Mouse (Mus musculus) liver, adult 2 months (tissue): ENCODE data around the gene Tnip3. TPM values are rescaled to one million over a fixed set of nuclear protein-coding genes. Genes with fewer than 3 reads are reported as not detected.

Source experiments
- DNase-seq: peaks from one replicate; pipeline ENCODE4 v3.0.0-alpha.2; 2011; ENCODE audit warnings: low read depth, low spot score; ENCODE audit errors: extremely low read depth
- H3K27ac ChIP-seq: fragments of 200-500 bp; replicated peaks from 2 replicates; pipeline ENCODE4 v1.5.1; 2012; ENCODE audit warnings: low read depth, mild to moderate bottlenecking, control low read depth, inconsistent platforms, low read length; ENCODE audit not compliant: insufficient read depth
- H3K27me3 ChIP-seq: fragments of 200-500 bp; 2 replicates; pipeline ENCODE4 v1.6.1; 2012; ENCODE audit warnings: mild to moderate bottlenecking, moderate library complexity, low read length, inconsistent platforms; ENCODE audit not compliant: control insufficient read depth, insufficient read depth
- H3K36me3 ChIP-seq: fragments of 200-500 bp; 2 replicates; pipeline ENCODE4 v1.6.1; 2012; ENCODE audit warnings: low read length, inconsistent platforms; ENCODE audit not compliant: control insufficient read depth, insufficient read depth
- H3K4me1 ChIP-seq: fragments of 200-500 bp; 2 replicates; pipeline ENCODE4 v1.6.1; 2011; ENCODE audit warnings: low read length; ENCODE audit not compliant: control insufficient read depth, insufficient read depth
- H3K4me3 ChIP-seq: fragments of 200-500 bp; 2 replicates; pipeline ENCODE4 v1.5.1; 2011; ENCODE audit warnings: low read depth, mild to moderate bottlenecking, control low read depth, low read length, moderate library complexity; ENCODE audit not compliant: insufficient read depth
- H3K79me2 ChIP-seq: fragments of 200-500 bp; 2 replicates; pipeline ENCODE4 v1.6.1; 2012; ENCODE audit warnings: inconsistent platforms, mild to moderate bottlenecking, low read length, moderate library complexity; ENCODE audit not compliant: control insufficient read depth, insufficient read depth
- H3K9ac ChIP-seq: fragments of 200-500 bp; 2 replicates; pipeline ENCODE4 v1.6.1; 2012; ENCODE audit warnings: low read depth, mild to moderate bottlenecking, control low read depth, inconsistent platforms, low read length
- CTCF ChIP-seq: fragments of 200-500 bp; IDR thresholded peaks from 2 replicates; pipeline ENCODE4 v1.5.1; 2011; ENCODE audit warnings: low read depth, low read length, control low read depth
- POLR2A ChIP-seq: fragments of 200-500 bp; IDR thresholded peaks from 2 replicates; pipeline ENCODE4 v1.6.1; 2011; ENCODE audit warnings: low read length, control low read depth; ENCODE audit not compliant: insufficient read depth; ENCODE audit errors: extremely low read depth
- WGBS: fragments of 180-500 bp; shearing (Covaris S2); methylation state at CpG from one replicate; pipeline ENCODE4 v1.1.7; 2018; 5-methylcytosine and 5-hydroxymethylcytosine counted together
- polyA plus RNA-seq: library from polyadenylated mRNA; depleted of rRNA; stranded (reverse); fragments of >200 nt; gene quantifications from 2 replicates; pipeline ENCODE4 v1.2.3, GENCODE M21; 2012
- total RNA-seq: library from RNA; depleted of rRNA; stranded (reverse); fragments of >200 nt; gene quantifications from 2 replicates; pipeline ENCODE4 v1.2.3, GENCODE M21; 2014

Tnip3 gene
- total and polyA plus RNA-seq, 2 experiments: 0.09 TPM; not detected in 1

DNA sequence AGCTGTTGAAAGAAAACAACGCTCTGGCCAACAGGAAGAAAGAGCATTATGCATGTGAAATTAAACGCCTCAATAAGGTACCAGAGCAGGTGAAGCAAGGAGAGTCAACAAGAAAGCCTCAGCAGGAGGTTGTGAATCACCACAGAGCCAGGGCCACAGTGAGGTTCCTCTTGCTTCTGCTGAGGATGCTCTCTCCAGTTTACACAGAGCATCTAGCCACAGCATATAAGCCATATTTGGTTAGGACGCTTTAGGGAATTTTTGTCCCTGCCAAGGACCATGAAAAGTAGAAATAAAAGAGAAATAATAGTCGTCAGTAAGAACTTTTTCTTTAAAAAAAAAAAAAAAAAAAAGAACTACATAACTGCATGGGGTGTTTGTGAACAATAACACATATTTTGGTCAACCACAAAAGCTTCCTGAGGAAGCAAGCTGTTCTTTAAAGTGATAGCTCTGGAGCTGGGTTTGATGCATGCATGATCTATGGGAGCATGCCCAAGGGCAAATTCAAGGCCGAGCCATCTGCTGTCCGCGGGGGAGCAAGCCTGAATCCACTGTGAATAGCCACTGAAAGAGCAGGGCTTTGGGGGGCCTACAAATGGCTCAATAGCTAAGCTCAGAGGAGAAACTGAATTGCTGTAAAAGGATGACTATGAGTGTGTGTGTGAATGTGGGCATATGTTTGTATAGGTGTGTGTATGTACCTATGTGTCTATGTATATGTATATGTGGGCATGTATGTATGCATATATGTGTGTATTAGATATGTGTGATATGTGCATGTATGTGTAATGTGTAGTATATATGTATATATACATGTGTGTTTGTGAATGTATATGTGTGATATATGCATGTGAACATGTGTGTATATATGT lies 75.0 kb downstream of the Tnip3 start:
- Histone ChIP-seq H3K4me3 (no peak overlapping the region), H3K27ac (no peak overlapping the region), H3K9ac (no peak overlapping the region), H3K79me2 (no peaks in the 10 kb centered on the region), H3K4me1 (no peaks in the 10 kb centered on the region), H3K36me3 (no peaks in the 10 kb centered on the region), H3K27me3 (no peaks in the 10 kb centered on the region; the same call in 1 of the 2 replicates)
- no peak for TF ChIP-seq POLR2A
- no peak for TF ChIP-seq CTCF
- DNase-seq: no peak
- WGBS: 55% methylated on average over 7 of the region's 7 CpGs

DNA sequence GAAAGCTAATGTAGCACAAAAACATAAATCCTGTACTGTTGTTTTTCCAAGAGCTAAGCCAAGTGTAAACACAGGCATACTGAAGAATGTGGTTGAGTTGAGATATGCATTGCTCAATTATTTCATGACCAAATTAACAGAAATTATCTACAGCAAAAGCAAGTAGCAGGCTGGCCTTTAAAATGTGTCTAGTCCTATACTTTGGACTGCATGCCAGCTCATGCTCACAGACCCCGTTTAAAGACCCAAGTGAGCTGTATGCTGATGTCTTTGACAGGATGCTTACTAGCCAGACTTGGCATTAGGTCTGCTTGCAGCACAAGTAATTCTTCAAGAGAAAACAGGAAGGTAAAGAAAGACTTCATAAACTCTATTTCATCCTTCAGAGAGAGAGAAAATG lies 75.8 kb downstream of the Tnip3 start:
- Histone ChIP-seq H3K4me1 (no peaks in the 10 kb centered on the region), H3K4me3 (no peak overlapping the region), H3K9ac (no peak overlapping the region), H3K79me2 (no peaks in the 10 kb centered on the region), H3K27me3 (no peaks in the 10 kb centered on the region; the same call in 1 of the 2 replicates), H3K27ac (no peak overlapping the region), H3K36me3 (no peaks in the 10 kb centered on the region)
- no peak for DNase-seq
- 63% methylated on average over 1 of the region's 1 CpGs for WGBS
- TF ChIP-seq CTCF (no peak), POLR2A (no peak)

DNA sequence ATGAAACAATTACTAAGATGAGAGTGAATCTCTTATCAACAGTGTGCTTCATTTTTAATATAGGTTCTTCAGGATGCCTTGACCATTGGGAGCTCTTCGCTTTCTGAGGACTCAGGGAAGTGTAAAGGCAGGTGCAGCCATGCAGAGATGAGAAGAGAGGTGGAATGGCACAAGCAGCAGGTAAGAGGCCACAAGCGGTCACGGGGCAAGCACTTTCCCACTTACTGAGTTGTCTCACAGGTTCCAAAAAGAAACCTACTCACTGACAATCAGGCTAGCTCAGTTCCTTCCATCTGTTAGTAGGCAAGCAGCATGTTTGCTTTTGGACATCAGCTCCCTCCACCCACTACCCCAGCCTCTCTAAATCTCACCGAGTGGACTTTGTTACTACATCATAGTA lies 80.7 kb downstream of the Tnip3 start:
- Histone ChIP-seq H3K79me2 (no peaks in the 10 kb centered on the region), H3K27me3 (no peaks in the 10 kb centered on the region), H3K9ac (no peak overlapping the region), H3K4me3 (no peak overlapping the region), H3K36me3 (no peaks in the 10 kb centered on the region), H3K4me1 (no peaks in the 10 kb centered on the region), H3K27ac (no peak overlapping the region)
- 84% methylated on average over 4 of the region's 4 CpGs for WGBS
- TF ChIP-seq POLR2A (no peak), CTCF (no peak)
- DNase-seq: no peak

- TF ChIP-seq POLR2A (no peak), CTCF (no peak)
- no peak for DNase-seq
- H3K27ac ChIP-seq: no peak overlapping the region
Measured at GRCm38 (mm10) chr6:65606946-65607345, 81.8 kb downstream of the Tnip3 start.

GRCm38 (mm10) chr6:65611834-65612233 lies 86.7 kb downstream of the Tnip3 start:
- H3K79me2 ChIP-seq: no peaks in the 10 kb centered on the region
- TF ChIP-seq POLR2A (no peak), CTCF (no peak)

More at GRCm38 (mm10) chr6:65606946-65607345, 81.8 kb downstream of the Tnip3 start:
- H3K79me2 ChIP-seq: no peaks in the 10 kb centered on the region
- H3K4me3 ChIP-seq: no peak overlapping the region
- no peaks in the 10 kb centered on the region for H3K27me3 ChIP-seq
- H3K9ac ChIP-seq: no peak overlapping the region
- no peaks in the 10 kb centered on the region for H3K36me3 ChIP-seq
- no peaks in the 10 kb centered on the region for H3K4me1 ChIP-seq

GRCm38 (mm10) chr6:65613924-65614585 lies 88.9 kb downstream of the Tnip3 start:
- Histone ChIP-seq H3K4me3 (no peak overlapping the region), H3K27me3 (no peaks in the 10 kb centered on the region), H3K36me3 (no peaks in the 10 kb centered on the region), H3K27ac (no peak overlapping the region), H3K4me1 (no peaks in the 10 kb centered on the region), H3K9ac (no peak overlapping the region), H3K79me2 (no peaks in the 10 kb centered on the region)
- DNase-seq: no peak
- TF ChIP-seq POLR2A (no peak), CTCF (no peak)

More at GRCm38 (mm10) chr6:65611834-65612233, 86.7 kb downstream of the Tnip3 start:
- Histone ChIP-seq H3K4me3 (no peak overlapping the region), H3K4me1 (no peaks in the 10 kb centered on the region), H3K27me3 (no peaks in the 10 kb centered on the region), H3K36me3 (no peaks in the 10 kb centered on the region), H3K9ac (no peak overlapping the region), H3K27ac (no peak overlapping the region)
- no peak for DNase-seq
